37 mouse cellular contexts compared by ENCODE assay signal in the genomic region with DNA sequence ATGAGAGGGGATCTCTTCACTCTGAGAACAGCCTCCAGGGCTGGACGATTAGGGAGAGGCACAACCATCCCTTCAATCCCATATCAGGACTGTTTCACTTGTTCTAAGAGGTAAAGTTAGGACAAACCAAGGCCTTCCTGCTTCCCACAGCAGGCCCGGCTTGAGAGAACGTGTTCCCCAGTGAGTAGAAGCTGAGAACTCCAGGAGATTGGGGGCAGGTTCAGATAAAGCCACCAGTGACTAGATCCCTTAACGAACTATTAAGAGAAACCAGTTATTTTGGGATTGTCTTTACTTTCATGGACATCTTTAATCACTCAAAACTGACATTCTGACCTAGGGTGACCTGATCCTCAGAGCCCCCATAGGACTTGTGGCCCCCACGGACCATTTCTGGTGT. TPM values are rescaled to one million over a fixed set of nuclear protein-coding genes. Genes with fewer than 3 reads are reported as not detected.
DNase-seq lines count a peak whose midpoint lies in the region; ATAC-seq and TF ChIP-seq lines count a peak whose summit lies in the region.
"Had no signal": no experiment of that assay in that cellular context is flagged by ENCODE, and none has a peak within 500 bp of the region (broad histone marks: within the 10 kb centered on the region; RNA-seq: fewer than 3 reads in every experiment).

No protein-coding gene starts in this region.

- no peaks in the 10 kb centered on the region for H3K79me2 ChIP-seq in macrophage (ENCODE audit: inconsistent target)

- peak overlapping the region; percentile 76 for H3K27ac ChIP-seq in gastrocnemius, adult 2 months
- H3K27ac ChIP-seq in heart, postnatal 0 days (ENCODE audit: low read depth), result peak overlapping the region; percentile 52
- 0 out of 2 replicates have a peak overlapping the region, but pooled peaks have one; percentile 5 for H3K27ac ChIP-seq in macrophage
- no peak overlapping the region for H3K27ac ChIP-seq in intestine, postnatal 0 days (ENCODE audit: low read depth, low read length)
- H3K27ac ChIP-seq: embryonic facial prominence, embryonic 12.5 days; embryonic facial prominence, embryonic 15.5 days; heart, embryonic 13.5 days; hindbrain, embryonic 14.5 days; hindbrain, postnatal 0 days had no signal

- no peaks in the 10 kb centered on the region for H3K36me3 ChIP-seq in heart, postnatal 0 days (replicated peaks; ENCODE audit: control insufficient read depth, insufficient read depth, low read length)
- H3K36me3 ChIP-seq in macrophage (ENCODE audit: inconsistent target), result no peaks in the 10 kb centered on the region
- H3K36me3 ChIP-seq in intestine, postnatal 0 days (ENCODE audit: control insufficient read depth, insufficient read depth), result no peaks in the 10 kb centered on the region
- H3K36me3 ChIP-seq: embryonic facial prominence, embryonic 12.5 days; embryonic facial prominence, embryonic 15.5 days; G1E; heart, embryonic 13.5 days had no signal

- H3K9ac ChIP-seq in heart, postnatal 0 days (replicated peaks; ENCODE audit: low read depth, low read length), result no peak overlapping the region
- H3K9ac ChIP-seq in intestine, postnatal 0 days (ENCODE audit: low read depth, low read length), result no peak overlapping the region
- H3K9ac ChIP-seq: embryonic facial prominence, embryonic 12.5 days; embryonic facial prominence, embryonic 15.5 days; forebrain, postnatal 0 days; heart, embryonic 13.5 days; hindbrain, embryonic 14.5 days had no signal

- H3K4me3 ChIP-seq in gastrocnemius, adult 2 months, result no peak overlapping the region
- H3K4me3 ChIP-seq in heart, postnatal 0 days (ENCODE audit: low read depth, low read length), result no peak overlapping the region
- no peak overlapping the region for H3K4me3 ChIP-seq in macrophage (ENCODE audit: inconsistent target)
- no peak overlapping the region for H3K4me3 ChIP-seq in intestine, postnatal 0 days (ENCODE audit: low read depth, low read length)
- H3K4me3 ChIP-seq: embryonic facial prominence, embryonic 12.5 days; embryonic facial prominence, embryonic 15.5 days; heart, embryonic 13.5 days had no signal

- H3K4me1 ChIP-seq in heart, postnatal 0 days (ENCODE audit: control insufficient read depth, insufficient read depth), result peaks cover 9% of the 10 kb centered on the region; the same call in 1 of the 2 replicates
- H3K4me1 ChIP-seq in intestine, postnatal 0 days (replicated peaks; ENCODE audit: control insufficient read depth, insufficient read depth, low read length), result no peaks in the 10 kb centered on the region

- TF ChIP-seq EP300 in heart, postnatal 0 days (IDR thresholded peaks at IDR 0.05; ENCODE audit: low read depth), result no peak

- no peak overlapping the region for H3K4me2 ChIP-seq in heart, postnatal 0 days (ENCODE audit: low read depth, low read length)
- H3K4me2 ChIP-seq in intestine, postnatal 0 days (replicated peaks; ENCODE audit: low read depth), result no peak overlapping the region
- H3K4me2 ChIP-seq: embryonic facial prominence, embryonic 12.5 days; embryonic facial prominence, embryonic 15.5 days; heart, embryonic 13.5 days; hindbrain, embryonic 14.5 days had no signal

- 41% methylated on average over 5 of the region's 5 CpGs for WGBS in heart, postnatal 0 days
- WGBS in macrophage (ENCODE audit: missing documents), result 89% methylated on average over 5 of the region's 5 CpGs
- WGBS in intestine, postnatal 0 days, result 79% methylated on average over 5 of the region's 5 CpGs

- TF ChIP-seq CTCF in gastrocnemius, adult 2 months (IDR thresholded peaks at IDR 0.05), result no peak
- TF ChIP-seq CTCF in heart, postnatal 0 days (IDR thresholded peaks at IDR 0.05; ENCODE audit: low read depth), result no peak
- no peak for TF ChIP-seq CTCF in intestine, postnatal 0 days (IDR thresholded peaks at IDR 0.05; ENCODE audit: low read depth)

- DNase-seq in gastrocnemius, adult 2 months, result no peak
- DNase-seq in gastrocnemius, postnatal 10 days, result no peak
- peak; percentile 12 to 43 for DNase-seq in heart, adult 9 months (ENCODE audit: low spot score in 2 of 2)
- DNase-seq in heart, postnatal 14 days, result no peak
- no peak for DNase-seq in heart, postnatal 0 days (ENCODE audit: low spot score)
- no peak for DNase-seq in heart, adult 8-10 months (ENCODE audit: low spot score)
- DNase-seq: adrenal gland, postnatal 10 days; adrenal gland, postnatal 36 days; B cell, adult 2 months; cerebellum, adult 11 months; cerebellum, adult 2 months; cerebellum, adult 9-11 months; cerebellum, postnatal 25 days; forebrain, postnatal 0 days; gastrocnemius, postnatal 36 days; kidney, adult 2 months had no signal

- peaks cover 20% of the 10 kb centered on the region for H3K27me3 ChIP-seq in heart, postnatal 0 days (ENCODE audit: control insufficient read depth, insufficient read depth, low read length)
- H3K27me3 ChIP-seq in intestine, postnatal 0 days (replicated peaks; ENCODE audit: control insufficient read depth, insufficient read depth, low read length), result no peaks in the 10 kb centered on the region
- H3K27me3 ChIP-seq: CH12.LX; embryonic facial prominence, embryonic 12.5 days; embryonic facial prominence, embryonic 15.5 days; Patski had no signal

- H3K9me3 ChIP-seq in heart, postnatal 0 days (replicated peaks; ENCODE audit: control insufficient read depth, low read length), result no peaks in the 10 kb centered on the region
- H3K9me3 ChIP-seq in intestine, postnatal 0 days (ENCODE audit: control insufficient read depth), result no peaks in the 10 kb centered on the region
- H3K9me3 ChIP-seq: embryonic facial prominence, embryonic 12.5 days; embryonic facial prominence, embryonic 15.5 days; G1E; heart, embryonic 13.5 days had no signal

- intact Hi-C loops in gastrocnemius, adult 2 months (cut with DNase I), result loop anchor here (2.0 kb wide), 1 partner anchor 269 kb away; no protein-coding TSS in a partner anchor
- intact Hi-C loops in heart, postnatal 14 days (cut with DNase I), result loop anchor here (5.0 to 10.0 kb wide), 2 partner anchors 225 to 342 kb away; no protein-coding TSS in a partner anchor

- no peak for ATAC-seq in heart, postnatal 0 days (ENCODE audit: insufficient read depth, low read depth)
- no peak for ATAC-seq in intestine, postnatal 0 days
- ATAC-seq: forebrain, embryonic 14.5 days; forebrain, postnatal 0 days; hindbrain, postnatal 0 days; inflammation-experienced regulatory T-cells, adult 6 months; intestine, embryonic 16.5 days had no signal

RNA-seq across cellular contexts. Expression of a gene that starts 17.6 kb away (rescaled TPM):
- 10 to 100 TPM; 20.7 to 23.0 TPM for total RNA-seq in gastrocnemius, adult 2 months (2021)
- total RNA-seq in gastrocnemius, postnatal 10 days (2021), result 1 to 10 TPM; 2.0 to 7.1 TPM
- 10 to 100 TPM; 27.9 to 29.4 TPM for total RNA-seq in heart, postnatal 14 days (2021)
- total RNA-seq in heart, postnatal 0 days (2014; rRNA removed; ENCODE audit: low replicate concordance), result 4.6 and 8.8 TPM in 2 replicates
- polyA plus RNA-seq in heart, postnatal 0 days (2015; fragmentation: Nextera tagmentation; extraction: Ambion mirVana), result 9.7 TPM in 2 replicates
- total RNA-seq in heart, adult 8-10 months (2022), result 10 to 100 TPM; 26.3 to 43.9 (median 37.1) TPM
- total RNA-seq in macrophage (2018; cell fraction: chromatin; rRNA removed), result not detected
- not detected for total RNA-seq in macrophage (2018; cell fraction: cytosol; rRNA removed)
- not detected for total RNA-seq in macrophage (2018; cell fraction: nucleus; rRNA removed)
- polyA plus RNA-seq in macrophage (2018), result not detected in 3 replicates
- polyA plus RNA-seq in intestine, postnatal 0 days (2015; fragmentation: Nextera tagmentation; extraction: Ambion mirVana), result 0.12 and 0.17 TPM in 2 replicates
- total RNA-seq: CH12.LX; common myeloid progenitor, adult 5-6 weeks; granulocyte monocyte progenitor cell, adult 5-6 weeks had no signal
- polyA plus RNA-seq: G1E had no signal

RNA-seq across cellular contexts. Expression of a gene that starts 42.4 kb away (rescaled TPM):
- total RNA-seq in gastrocnemius, adult 2 months (2021), result not detected
- not detected for total RNA-seq in gastrocnemius, postnatal 10 days (2021)
- not detected for total RNA-seq in heart, postnatal 14 days (2021)
- not detected in 2 replicates for total RNA-seq in heart, postnatal 0 days (2014; rRNA removed; ENCODE audit: low replicate concordance)
- not detected in 2 replicates for polyA plus RNA-seq in heart, postnatal 0 days (2015; fragmentation: Nextera tagmentation; extraction: Ambion mirVana)
- total RNA-seq in heart, adult 8-10 months (2022), result not detected
- total RNA-seq in macrophage (2018; cell fraction: chromatin; rRNA removed), result not detected
- not detected for total RNA-seq in macrophage (2018; cell fraction: cytosol; rRNA removed)
- total RNA-seq in macrophage (2018; cell fraction: nucleus; rRNA removed), result not detected
- polyA plus RNA-seq in macrophage (2018), result not detected in 3 replicates
- polyA plus RNA-seq in intestine, postnatal 0 days (2015; fragmentation: Nextera tagmentation; extraction: Ambion mirVana), result not detected in 2 replicates
- total RNA-seq: adrenal gland, adult 18-20 months; adrenal gland, postnatal 10 days; adrenal gland, postnatal 36 days; CH12.LX; common myeloid progenitor, adult 5-6 weeks; forebrain, postnatal 0 days; G1E; gastrocnemius, adult 8-10 months; gastrocnemius, postnatal 36 days; granulocyte monocyte progenitor cell, adult 5-6 weeks; heart, postnatal 36 days; hindbrain, postnatal 0 days had no signal
- polyA plus RNA-seq: cerebellum, adult 2 months; embryonic facial prominence, embryonic 12.5 days; embryonic facial prominence, embryonic 15.5 days; forebrain, embryonic 11.5 days; forebrain, embryonic 14.5 days; forebrain, postnatal 0 days; frontal cortex, adult 2 months; G1E; heart, embryonic 13.5 days; hindbrain, embryonic 11.5 days; hindbrain, embryonic 14.5 days; hindbrain, postnatal 0 days; inflammation-experienced regulatory T-cells, adult 6 months; intestine, embryonic 16.5 days; kidney, adult 2 months; Patski had no signal

Comparison
In these comparisons a context has a peak if more than half of its experiments do, and no peak if none do; other contexts are left out.
1. DNase-seq: peak in heart, adult 9 months (2 of 2); none in gastrocnemius, adult 2 months (single experiment), gastrocnemius, postnatal 10 days (single experiment), heart, postnatal 14 days (0 of 2), heart, postnatal 0 days (single experiment) and heart, adult 8-10 months (single experiment).